Mouse (Mus musculus) layer of hippocampus, postnatal 10 days (tissue): ENCODE results near the gene Wbp2. TPM values are rescaled to one million over a fixed set of nuclear protein-coding genes. Genes with fewer than 3 reads are reported as not detected.

ENCODE experiments used
- DNase-seq, 2 experiments: peaks; one replicate each; pipeline ENCODE4 v3.0.0; 2021; ENCODE audit warnings: low spot score in 2 of 2
- total RNA-seq, 2 experiments: library from RNA; stranded (reverse); gene quantifications; 2 replicates each; pipeline ENCODE4 v1.2.3; 2021

Wbp2 gene
- total RNA-seq, 2 experiments from 2014 or later, result 199 to 238 TPM

- DNase-seq, result no peak
Measured at GRCm38 (mm10) chr11:116034584-116034983, 52.2 kb downstream of the Wbp2 start.

DNA sequence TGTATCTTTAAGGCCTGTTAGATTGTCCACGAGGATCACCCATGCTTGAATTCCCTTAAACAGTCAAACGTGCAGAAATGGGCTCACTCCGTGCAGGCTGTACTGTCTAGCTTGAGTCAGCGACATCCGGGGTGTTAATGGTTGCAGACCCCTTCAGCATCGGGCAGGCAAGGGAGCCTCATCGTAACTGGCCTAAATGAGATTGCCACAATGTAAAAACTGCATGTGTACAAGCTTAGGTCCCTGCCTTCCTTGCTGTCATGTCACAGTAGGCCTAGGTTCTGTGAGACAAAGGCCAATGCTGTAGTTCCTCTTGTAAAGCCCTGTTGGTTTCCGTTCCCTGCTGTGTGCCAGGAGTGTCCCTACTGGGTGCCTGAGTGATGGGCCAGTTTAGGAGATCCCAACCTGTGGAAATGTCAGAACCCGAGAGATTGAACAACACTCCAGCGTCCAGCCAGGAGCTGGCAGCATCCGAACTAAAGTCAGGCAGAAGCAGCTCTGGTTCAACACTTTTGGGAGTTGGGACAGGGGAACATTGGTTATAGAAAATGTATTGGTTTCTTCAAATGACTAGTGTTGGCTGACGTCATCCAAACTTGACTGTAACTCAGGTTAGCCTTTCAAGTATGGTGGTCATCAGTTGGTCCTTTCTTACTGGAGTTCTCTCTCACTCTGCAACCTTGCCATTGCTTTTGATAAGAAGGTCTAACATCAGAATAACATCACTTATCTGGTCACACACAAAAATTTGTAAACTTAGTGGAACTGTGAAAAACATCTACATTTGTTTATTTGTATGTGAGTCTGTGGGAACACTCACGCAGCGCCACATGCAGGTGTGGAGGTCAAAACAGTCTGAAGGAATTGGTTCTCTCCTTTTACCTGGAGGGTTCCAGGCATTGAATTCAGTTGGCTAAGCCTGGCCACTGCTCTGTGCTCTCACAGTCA is 55.6 kb downstream of the Wbp2 start:
- no peak for DNase-seq

DNA sequence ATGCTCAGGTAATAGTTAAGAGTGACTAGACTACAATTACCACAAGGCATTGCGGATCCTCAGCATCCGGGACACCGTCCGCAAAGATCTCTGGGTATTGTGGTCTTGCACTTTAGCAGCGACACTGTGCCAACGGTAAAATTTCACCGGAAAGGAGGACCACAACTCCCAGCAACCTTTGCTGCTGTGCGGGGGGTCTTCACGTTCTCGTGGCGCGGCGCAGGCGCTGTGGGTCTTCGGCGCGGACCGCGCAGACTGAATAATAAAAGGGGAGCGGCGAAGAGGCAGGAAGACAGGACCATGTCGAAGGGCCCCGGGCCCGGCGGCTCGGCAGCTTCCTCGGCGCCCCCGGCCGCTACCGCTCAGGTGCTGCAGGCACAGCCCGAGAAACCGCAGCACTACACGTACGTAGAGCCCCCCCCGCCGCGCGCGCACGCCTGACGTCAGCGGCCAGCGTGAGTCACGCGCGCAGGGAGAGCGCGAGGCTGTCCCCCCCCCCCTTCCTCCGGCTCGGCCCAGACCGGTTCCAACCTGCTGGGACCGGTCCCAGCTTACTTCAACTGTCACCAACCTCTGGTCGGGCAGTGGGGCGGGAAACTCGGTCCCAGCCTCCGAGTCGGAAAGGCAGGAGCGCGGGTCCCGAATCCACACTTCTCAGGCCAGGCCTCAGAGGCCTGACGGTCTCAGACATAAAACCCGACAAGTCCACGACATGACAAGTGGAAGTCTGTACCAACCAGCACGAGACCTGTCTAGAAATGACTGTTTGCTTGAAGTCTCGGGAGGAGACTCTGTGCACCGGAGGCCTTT is 56.5 kb downstream of the Wbp2 start, which contains the start of gene Unk:
Gene Unk (plus strand): TSS at position 235 of the 810 bp plus-strand sequence.
- DNase-seq, result peak; percentile 96 to 98

- DNase-seq, result no peak
Measured at GRCm38 (mm10) chr11:116029086-116029865, 57.5 kb downstream of the Wbp2 start.

Other genes with a start within 250 kb of the Wbp2 start
- under 1 TPM; 0.04 to 0.21 TPM for gene Myo15b, start 228.6 kb downstream of the Wbp2 start, total RNA-seq
- under 1 TPM; 0.85 to 0.98 TPM for gene Smim5, start 187.0 kb downstream of the Wbp2 start, total RNA-seq
- not detected for gene Smim6, start 175.0 kb downstream of the Wbp2 start, total RNA-seq
- gene Sap30bp, start 153.7 kb downstream of the Wbp2 start, total RNA-seq, result 10 to 100 TPM; 52.6 to 53.4 TPM
- 10 to 100 TPM; 21.6 to 25.5 TPM for gene Recql5, start 153.5 kb downstream of the Wbp2 start, total RNA-seq
- 1 to 10 TPM in 1 of 2 experiments, under 1 TPM in 1; 0.85 to 1.3 TPM for gene Itgb4, start 112.3 kb downstream of the Wbp2 start, total RNA-seq
- gene Galk1, start 74.3 kb downstream of the Wbp2 start, total RNA-seq, result 10 to 100 TPM; 20.5 to 24.7 TPM
- gene H3f3b, start 59.0 kb downstream of the Wbp2 start, total RNA-seq, result 100 to 1,000 TPM; 400 to 469 TPM
- gene Unk, start 56.7 kb downstream of the Wbp2 start, total RNA-seq, result 10 to 100 TPM; 23.9 to 28.1 TPM
- 1 to 10 TPM; 1.3 TPM for gene Unc13d, start 9.0 kb downstream of the Wbp2 start, total RNA-seq
- gene Trim47, start 40.2 kb upstream of the Wbp2 start, total RNA-seq, result 1 to 10 TPM; 6.4 to 7.2 TPM
- 1 to 10 TPM; 5.3 to 5.5 TPM for gene Trim65, start 44.1 kb upstream of the Wbp2 start, total RNA-seq
- 10 to 100 TPM; 55.6 to 64.8 TPM for gene Mrpl38, start 51.9 kb upstream of the Wbp2 start, total RNA-seq
- 10 to 100 TPM; 84.7 to 94.9 TPM for gene Fbf1, start 81.2 kb upstream of the Wbp2 start, total RNA-seq
- gene Ten1, start 111.9 kb upstream of the Wbp2 start, total RNA-seq, result 10 to 100 TPM; 39.0 to 46.2 TPM
- gene Acox1, start 112.0 kb upstream of the Wbp2 start, total RNA-seq, result 100 to 1,000 TPM; 112 to 116 TPM
- gene Evpl, start 151.1 kb upstream of the Wbp2 start, total RNA-seq, result under 1 TPM; 0.57 to 0.65 TPM
- gene Srp68, start 187.2 kb upstream of the Wbp2 start, total RNA-seq, result 10 to 100 TPM; 50.5 to 51.9 TPM
- gene Galr2, start 193.9 kb upstream of the Wbp2 start, total RNA-seq, result not detected
- 10 to 100 TPM; 84.6 to 97.9 TPM for gene Exoc7, start 220.2 kb upstream of the Wbp2 start, total RNA-seq
- gene Foxj1, start 248.4 kb upstream of the Wbp2 start, total RNA-seq, result 10 to 100 TPM in 1 of 2 experiments, 1 to 10 TPM in 1; 9.5 to 10.4 TPM